Mouse (Mus musculus) kidney, adult 2 months (tissue): ENCODE results near the gene Apom. TPM values are rescaled to one million over a fixed set of nuclear protein-coding genes. Genes with fewer than 3 reads are reported as not detected.

Experiments used
- DNase-seq: peaks from one replicate; pipeline ENCODE4 v3.0.0; 2021
- H3K27ac ChIP-seq: fragments of 200-500 bp; 2 replicates; pipeline ENCODE4 v1.5.1; 2012; ENCODE audit warnings: low read depth, low read length, control low read depth, inconsistent platforms; ENCODE audit not compliant: insufficient read depth
- H3K27me3 ChIP-seq: fragments of 200-500 bp; replicated peaks from 2 replicates; pipeline ENCODE4 v1.6.1; 2012; ENCODE audit warnings: mild to moderate bottlenecking, moderate library complexity, low read length, inconsistent platforms; ENCODE audit not compliant: control insufficient read depth, insufficient read depth
- H3K36me3 ChIP-seq: fragments of 200-500 bp; 2 replicates; pipeline ENCODE4 v1.6.1; 2012; ENCODE audit warnings: mild to moderate bottlenecking, moderate library complexity, low read length, inconsistent platforms; ENCODE audit not compliant: control insufficient read depth, insufficient read depth
- H3K4me1 ChIP-seq: fragments of 200-500 bp; 2 replicates; pipeline ENCODE4 v1.6.1; 2011; ENCODE audit warnings: low read length; ENCODE audit not compliant: control insufficient read depth, insufficient read depth
- H3K4me3 ChIP-seq: fragments of 200-500 bp; 2 replicates; pipeline ENCODE4 v1.5.1; 2011; ENCODE audit warnings: mild to moderate bottlenecking, low read depth, low read length, control low read depth; ENCODE audit not compliant: insufficient read depth
- CTCF ChIP-seq: fragments of 200-500 bp; conservative IDR thresholded peaks from 2 replicates; pipeline ENCODE4 v1.5.1; 2011; ENCODE audit warnings: low read depth, mild to moderate bottlenecking, control low read depth, low read length, moderate library complexity, mixed read lengths; ENCODE audit not compliant: insufficient read depth, insufficient read length
- POLR2A ChIP-seq: fragments of 200-500 bp; IDR thresholded peaks from one replicate; pipeline ENCODE4 v1.6.1; 2011; ENCODE audit warnings: low read depth, low read length, control low read depth
- WGBS: fragments of 180-500 bp; shearing (Covaris S2); methylation state at CpG from one replicate; pipeline ENCODE4 v1.1.7; 2018; 5-methylcytosine and 5-hydroxymethylcytosine counted together
- polyA plus RNA-seq: library from polyadenylated mRNA; depleted of rRNA; stranded (reverse); fragments of >200 nt; gene quantifications from 2 replicates; pipeline ENCODE4 v1.2.3, GENCODE M21; 2012; rRNA removed

Gene Apom
- polyA plus RNA-seq, 1 experiment: 157 TPM

GRCm38 (mm10) chr17:35083929-35084497 is 47.8 kb downstream of the Apom start:
- whole genome bisulfite sequencing: 69% methylated on average over 3 of the region's 3 CpGs
- TF ChIP-seq POLR2A (no peak), CTCF (no peak)
- Histone ChIP-seq H3K27me3 (no peaks in the 10 kb centered on the region), H3K4me1 (no peaks in the 10 kb centered on the region), H3K27ac (no peak overlapping the region), H3K36me3 (no peaks in the 10 kb centered on the region), H3K4me3 (no peak overlapping the region)
- no peak for DNase-seq

- DNase-seq: no peak
- Histone ChIP-seq H3K4me1 (no peaks in the 10 kb centered on the region), H3K4me3 (no peak overlapping the region), H3K27me3 (no peaks in the 10 kb centered on the region), H3K36me3 (no peaks in the 10 kb centered on the region), H3K27ac (no peak overlapping the region)
- WGBS: 88% methylated on average over 16 of the region's 16 CpGs
- no peak for TF ChIP-seq CTCF
- no peak for TF ChIP-seq POLR2A
Observed at GRCm38 (mm10) chr17:35082841-35083576, 48.8 kb downstream of the Apom start.

DNA sequence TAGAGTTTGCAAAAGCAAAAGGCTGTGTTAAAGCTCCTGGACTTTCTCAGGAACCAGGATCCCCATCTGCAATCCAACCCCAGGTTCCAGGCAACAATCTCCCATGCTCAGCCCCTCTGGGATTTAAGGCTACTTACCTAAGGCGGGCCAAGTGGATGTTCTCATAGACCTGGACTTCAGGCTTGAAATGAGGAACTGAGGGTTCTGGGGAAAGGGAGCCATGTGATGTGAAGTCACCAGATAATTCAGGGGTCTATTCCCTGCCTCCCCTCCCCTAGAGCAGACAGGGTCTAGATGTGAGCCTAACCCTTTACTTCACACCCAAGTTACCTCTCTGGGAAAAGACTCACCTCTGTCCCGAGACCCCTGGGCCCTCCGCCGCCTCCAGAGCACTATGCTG is 51.1 kb downstream of the Apom start:
- TF ChIP-seq CTCF (no peak), POLR2A (no peak)
- WGBS: 87% methylated on average over 4 of the region's 4 CpGs
- Histone ChIP-seq H3K4me3 (no peak overlapping the region), H3K27ac (no peak overlapping the region), H3K4me1 (peaks cover 10% of the 10 kb centered on the region; the same call in 1 of the 2 replicates), H3K27me3 (no peaks in the 10 kb centered on the region), H3K36me3 (no peaks in the 10 kb centered on the region)
- DNase-seq: no peak

DNA sequence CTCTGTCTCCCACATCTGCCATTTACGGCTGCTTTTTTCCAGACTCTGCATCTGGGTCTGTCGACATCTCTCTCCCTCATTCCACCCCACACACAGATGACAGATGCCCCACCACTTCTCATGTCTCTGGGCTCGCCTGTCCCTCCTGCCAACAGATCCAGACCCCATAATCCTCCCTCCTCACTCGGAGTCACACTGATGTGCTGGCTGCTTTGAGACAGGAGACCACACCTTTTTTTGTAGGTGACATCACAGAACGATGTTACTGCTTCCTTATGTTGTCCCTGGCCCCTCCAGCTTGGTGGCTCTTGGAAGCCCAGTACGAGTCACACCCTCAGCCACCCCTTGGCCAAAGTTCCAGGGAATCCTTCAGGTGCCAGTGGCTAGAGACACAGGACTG is 51.6 kb downstream of the Apom start:
- WGBS: 70% methylated on average over 6 of the region's 6 CpGs
- DNase-seq: no peak
- H3K4me1 ChIP-seq: peaks cover 10% of the 10 kb centered on the region; the same call in 1 of the 2 replicates
- H3K36me3 ChIP-seq: no peaks in the 10 kb centered on the region
- no peak overlapping the region for H3K27ac ChIP-seq
- TF ChIP-seq CTCF (no peak), POLR2A (no peak)
- H3K4me3 ChIP-seq: no peak overlapping the region
- H3K27me3 ChIP-seq: no peaks in the 10 kb centered on the region

DNA sequence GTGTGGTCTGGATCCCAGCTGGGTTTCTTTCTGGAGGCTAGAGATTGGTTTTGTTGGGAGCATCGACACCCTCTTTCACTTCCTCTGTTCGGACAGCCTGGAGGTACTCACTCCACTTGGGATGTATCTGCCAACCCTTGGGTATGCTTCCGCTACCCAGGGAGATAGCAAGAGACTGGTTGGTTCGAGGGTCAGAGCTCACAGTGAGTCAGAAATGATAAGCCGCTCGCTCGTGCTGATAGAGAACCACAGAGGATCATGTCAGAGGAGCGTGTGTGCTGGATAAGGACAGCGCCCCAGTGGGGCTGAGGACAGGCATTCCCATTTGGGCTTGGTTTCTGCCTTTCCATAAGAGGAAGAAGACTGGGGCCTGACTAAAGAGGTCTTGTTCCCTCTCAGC is 52.1 kb downstream of the Apom start:
- H3K27ac ChIP-seq: no peak overlapping the region
- no peak for DNase-seq
- TF ChIP-seq POLR2A (no peak), CTCF (no peak)
- H3K4me3 ChIP-seq: no peak overlapping the region
- H3K27me3 ChIP-seq: no peaks in the 10 kb centered on the region
- H3K36me3 ChIP-seq: no peaks in the 10 kb centered on the region
- 71% methylated on average over 9 of the region's 9 CpGs for WGBS
- peaks cover 10% of the 10 kb centered on the region; the same call in 1 of the 2 replicates for H3K4me1 ChIP-seq

Other genes starting within 250 kb of the Apom start
- gene C2, start 233.8 kb downstream of the Apom start, polyA plus RNA-seq: 62.9 and 73.4 TPM in 2 replicates
- 134 and 169 TPM in 2 replicates for gene Ehmt2, start 233.6 kb downstream of the Apom start, polyA plus RNA-seq
- 73.5 and 88.1 TPM in 2 replicates for gene Slc44a4, start 217.6 kb downstream of the Apom start, polyA plus RNA-seq
- 448 and 498 TPM in 2 replicates for gene Neu1, start 200.8 kb downstream of the Apom start, polyA plus RNA-seq
- gene Hspa1b, start 172.8 kb downstream of the Apom start, polyA plus RNA-seq: 38.8 and 56.5 TPM in 2 replicates
- not detected in 2 replicates for gene Gm20481, start 162.1 kb downstream of the Apom start, polyA plus RNA-seq
- 23.4 and 31.5 TPM in 2 replicates for gene Hspa1a, start 159.9 kb downstream of the Apom start, polyA plus RNA-seq
- gene Hspa1l, start 159.3 kb downstream of the Apom start, polyA plus RNA-seq: 0.33 and 0.58 TPM in 2 replicates
- 70.2 and 88.2 TPM in 2 replicates for gene Lsm2, start 150.2 kb downstream of the Apom start, polyA plus RNA-seq
- gene Vars, start 131.1 kb downstream of the Apom start, polyA plus RNA-seq: 52.5 and 64.5 TPM in 2 replicates
- gene Vwa7, start 115.5 kb downstream of the Apom start, polyA plus RNA-seq: 0.80 and 0.89 TPM in 2 replicates
- 0.69 and 0.77 TPM in 2 replicates for gene Sapcd1, start 104.0 kb downstream of the Apom start, polyA plus RNA-seq
- 1.6 and 2.4 TPM in 2 replicates for gene Msh5, start 85.3 kb downstream of the Apom start, polyA plus RNA-seq
- gene Clic1, start 82.1 kb downstream of the Apom start, polyA plus RNA-seq: 105 and 117 TPM in 2 replicates
- 37.7 and 41.0 TPM in 2 replicates for gene Ddah2, start 73.0 kb downstream of the Apom start, polyA plus RNA-seq
- 0.13 and 0.16 TPM in 2 replicates for gene Ly6g6c, start 66.7 kb downstream of the Apom start, polyA plus RNA-seq
- gene Mpig6b, start 65.9 kb downstream of the Apom start, polyA plus RNA-seq: 0.46 and 0.66 TPM in 2 replicates
- 2.1 and 2.5 TPM in 2 replicates for gene Ly6g6e, start 55.1 kb downstream of the Apom start, polyA plus RNA-seq
- 8.1 and 8.9 TPM in 2 replicates for gene Ly6g6d, start 54.0 kb downstream of the Apom start, polyA plus RNA-seq
- gene Ly6g6f, start 46.4 kb downstream of the Apom start, polyA plus RNA-seq: not detected in 2 replicates
- 156 and 217 TPM in 2 replicates for gene Abhd16a, start 42.8 kb downstream of the Apom start, polyA plus RNA-seq
- not detected in 2 replicates for gene Ly6g5c, start 23.8 kb downstream of the Apom start, polyA plus RNA-seq
- gene Ly6g5b, start 16.6 kb downstream of the Apom start, polyA plus RNA-seq: 0.81 and 1.0 TPM in 2 replicates
- 15.1 and 15.5 TPM in 2 replicates for gene Gpank1, start 10.6 kb downstream of the Apom start, polyA plus RNA-seq
- gene Csnk2b, start 10.0 kb downstream of the Apom start, polyA plus RNA-seq: 434 and 474 TPM in 2 replicates
- 10.7 and 12.9 TPM in 2 replicates for gene D17H6S53E, start 5.7 kb downstream of the Apom start, polyA plus RNA-seq
- 145 and 160 TPM in 2 replicates for gene Bag6, start 3.1 kb upstream of the Apom start, polyA plus RNA-seq
- 237 and 272 TPM in 2 replicates for gene Prrc2a, start 32.8 kb upstream of the Apom start, polyA plus RNA-seq
- 0.65 and 2.6 TPM in 2 replicates for gene Aif1, start 44.0 kb upstream of the Apom start, polyA plus RNA-seq
- 9.4 and 17.7 TPM in 2 replicates for gene Lst1, start 56.4 kb upstream of the Apom start, polyA plus RNA-seq
- 2.5 and 20.9 TPM in 2 replicates for gene Ltb, start 62.4 kb upstream of the Apom start, polyA plus RNA-seq
- gene Tnf, start 70.0 kb upstream of the Apom start, polyA plus RNA-seq: 0.64 and 0.94 TPM in 2 replicates
- gene Lta, start 73.3 kb upstream of the Apom start, polyA plus RNA-seq: 0.08 and 1.1 TPM in 2 replicates
- gene Gm16181, start 88.8 kb upstream of the Apom start, polyA plus RNA-seq: not detected in 2 replicates
- gene Atp6v1g2, start 101.6 kb upstream of the Apom start, polyA plus RNA-seq: 6.6 and 6.7 TPM in 2 replicates
- gene Nfkbil1, start 103.7 kb upstream of the Apom start, polyA plus RNA-seq: 11.5 and 11.7 TPM in 2 replicates
- gene Ddx39b, start 109.7 kb upstream of the Apom start, polyA plus RNA-seq: 203 and 206 TPM in 2 replicates
- 340 and 351 TPM in 2 replicates for gene H2-D1, start 130.7 kb upstream of the Apom start, polyA plus RNA-seq
- 0.03 TPM in 1 of 2 replicates, not detected in the other for gene H2-Q1, start 188.4 kb upstream of the Apom start, polyA plus RNA-seq
- gene H2-Q2, start 210.2 kb upstream of the Apom start, polyA plus RNA-seq: 2.1 and 2.4 TPM in 2 replicates
- gene H2-Q4, start 247.6 kb upstream of the Apom start, polyA plus RNA-seq: 48.1 and 55.9 TPM in 2 replicates